Mouse (Mus musculus) heart, adult 2 months (tissue): ENCODE data around the gene Sirt3. TPM values are rescaled to one million over a fixed set of nuclear protein-coding genes. Genes with fewer than 3 reads are reported as not detected.

Source experiments
- DNase-seq, 2 experiments: peaks; one replicate each; pipeline ENCODE4 v3.0.0; 2021
- H3K27ac ChIP-seq: fragments of 200-600 bp; 2 replicates; pipeline ENCODE4 v1.8.1; 2022
- H3K27me3 ChIP-seq: fragments of 200-500 bp; 2 replicates; pipeline ENCODE4 v1.6.1; 2012; ENCODE audit warnings: mild to moderate bottlenecking, low read length, inconsistent platforms, mixed read lengths; ENCODE audit not compliant: control insufficient read depth, insufficient read depth
- H3K36me3 ChIP-seq: fragments of 200-500 bp; 2 replicates; pipeline ENCODE4 v1.6.1; 2012; ENCODE audit warnings: low read length, inconsistent platforms; ENCODE audit not compliant: control insufficient read depth, insufficient read depth
- H3K4me1 ChIP-seq: fragments of 200-500 bp; 2 replicates; pipeline ENCODE4 v1.6.1; 2011; ENCODE audit warnings: low read length; ENCODE audit not compliant: control insufficient read depth, insufficient read depth
- H3K4me3 ChIP-seq: fragments of 200-600 bp; 2 replicates; pipeline ENCODE4 v1.8.1; 2022
- H3K79me2 ChIP-seq: fragments of 200-500 bp; replicated peaks from 2 replicates; pipeline ENCODE4 v1.6.1; 2012; ENCODE audit warnings: mild to moderate bottlenecking, inconsistent platforms, low read length, moderate library complexity, mixed read lengths; ENCODE audit not compliant: control insufficient read depth, insufficient read depth
- H3K9ac ChIP-seq: fragments of 200-500 bp; 2 replicates; pipeline ENCODE4 v1.6.1; 2012; ENCODE audit warnings: low read depth, mild to moderate bottlenecking, control low read depth, inconsistent platforms, low read length, mixed read lengths
- CTCF ChIP-seq: fragments of 200-600 bp; IDR thresholded peaks from 2 replicates; pipeline ENCODE4 v1.8.1; 2022; ENCODE audit warnings: antibody characterized with exemption, mild to moderate bottlenecking, moderate library complexity
- EP300 ChIP-seq: fragments of 200-500 bp; IDR thresholded peaks from 2 replicates; pipeline ENCODE4 v1.6.1; 2011; ENCODE audit warnings: low read depth, low read length, control low read depth; ENCODE audit not compliant: insufficient read depth
- POLR2A ChIP-seq: fragments of 200-500 bp; IDR thresholded peaks from 2 replicates; pipeline ENCODE4 v1.6.1; 2011; ENCODE audit warnings: mild to moderate bottlenecking, low read depth, low read length, control low read depth; ENCODE audit not compliant: insufficient read depth
- WGBS: fragments of 180-500 bp; shearing (Covaris S2); methylation state at CpG from one replicate; pipeline ENCODE4 v1.1.7; 2018; 5-methylcytosine and 5-hydroxymethylcytosine counted together
- intact Hi-C: fragments of 180-260 bp; cut with DNase I; formaldehyde crosslinking; loops from one replicate; pipeline ENCODE4 v1.15.1; 2025
- polyA plus RNA-seq: library from polyadenylated mRNA; depleted of rRNA; stranded (reverse); fragments of >200 nt; gene quantifications from 2 replicates; pipeline ENCODE4 v1.2.3, GENCODE M21; 2012
- total RNA-seq, 2 experiments: library from RNA; stranded (reverse); gene quantifications; 2 replicates each; pipeline ENCODE4 v1.2.3; 2021

Gene Sirt3
- total and polyA plus RNA-seq, 3 experiments, result 53.1 to 86.9 (median 60.6) TPM

DNA sequence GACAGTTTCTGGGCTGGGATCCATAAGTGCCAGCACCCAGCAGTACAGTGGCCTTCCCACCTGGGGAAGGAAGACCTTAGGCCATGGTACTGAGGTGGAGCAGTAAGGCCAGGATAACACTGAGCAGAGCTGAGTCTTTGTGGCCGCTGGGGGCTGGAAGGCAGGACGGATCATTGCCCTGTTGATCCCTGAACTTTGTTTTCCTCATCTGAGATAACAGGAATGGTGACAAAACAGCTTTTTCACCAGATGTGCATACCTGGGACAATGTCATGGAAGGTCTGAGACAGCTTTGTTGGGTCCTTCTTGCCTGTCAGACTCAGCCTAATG lies 46.4 kb downstream of the Sirt3 start:
- Histone ChIP-seq H3K4me3 (no peak overlapping the region), H3K27ac (no peak overlapping the region), H3K79me2 (no peaks in the 10 kb centered on the region), H3K4me1 (no peaks in the 10 kb centered on the region), H3K27me3 (no peaks in the 10 kb centered on the region), H3K9ac (no peak overlapping the region), H3K36me3 (no peaks in the 10 kb centered on the region)
- intact Hi-C loops, result no loop called here
- TF ChIP-seq CTCF (no peak), EP300 (no peak), POLR2A (no peak)
- no peak for DNase-seq
- 59% methylated on average over 2 of the region's 2 CpGs for WGBS

DNA sequence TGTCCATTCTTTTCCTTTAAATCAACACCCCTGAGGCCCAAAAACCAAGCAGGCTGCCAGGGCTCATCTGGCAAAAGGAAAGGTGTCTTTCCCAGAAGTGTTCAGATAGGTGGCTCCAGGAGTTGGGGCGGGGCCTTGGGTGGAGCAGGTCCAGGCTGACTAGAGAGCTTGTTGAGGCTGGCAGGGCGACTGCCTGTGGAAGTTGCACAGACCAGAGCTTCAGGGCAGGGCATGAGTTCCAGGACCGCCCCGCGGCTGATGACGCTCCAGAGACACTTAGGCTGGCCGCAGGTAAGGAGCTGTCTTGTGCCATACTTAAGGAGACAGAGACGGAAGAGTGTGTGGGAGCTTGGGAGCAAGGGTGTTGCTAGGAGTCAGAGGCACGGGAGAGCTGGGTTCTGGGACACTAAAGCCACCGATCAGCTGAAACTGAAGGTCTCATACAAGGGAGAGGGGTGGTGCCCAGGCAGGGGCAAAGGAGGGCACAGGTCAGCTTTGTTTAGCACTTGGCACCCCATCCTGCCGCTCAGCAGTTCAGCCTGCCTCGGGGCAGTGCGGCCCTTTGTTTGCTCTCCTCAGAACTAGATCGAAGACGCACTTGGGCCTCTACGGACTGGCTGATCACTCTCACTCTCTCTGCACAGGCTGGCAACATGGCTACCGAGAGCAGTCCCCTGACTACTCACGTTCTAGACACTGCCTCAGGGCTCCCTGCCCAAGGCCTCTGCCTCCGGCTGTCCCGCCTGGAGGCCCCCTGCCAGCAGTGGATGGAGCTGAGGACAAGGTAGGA lies 46.9 kb downstream of the Sirt3 start, which contains the start of gene Urah:
TSS of gene Urah (plus strand) at position 51 of the 790 bp plus-strand sequence.
- H3K9ac ChIP-seq, result no peak within 1 kb of the TSS
- 50% methylated on average over 20 of the region's 20 CpGs for WGBS
- no peaks in the 10 kb centered on the region for H3K27me3 ChIP-seq
- no peaks in the 10 kb centered on the region for H3K4me1 ChIP-seq
- no peak for TF ChIP-seq EP300
- no peak for TF ChIP-seq POLR2A
- no peaks in the 10 kb centered on the region for H3K36me3 ChIP-seq
- H3K79me2 ChIP-seq, result no peaks in the 10 kb centered on the region
- H3K4me3 ChIP-seq, result no peak within 1 kb of the TSS
- no peak for DNase-seq
- H3K27ac ChIP-seq, result no peak within 1 kb of the TSS
- intact Hi-C loops, result no loop called here

DNA sequence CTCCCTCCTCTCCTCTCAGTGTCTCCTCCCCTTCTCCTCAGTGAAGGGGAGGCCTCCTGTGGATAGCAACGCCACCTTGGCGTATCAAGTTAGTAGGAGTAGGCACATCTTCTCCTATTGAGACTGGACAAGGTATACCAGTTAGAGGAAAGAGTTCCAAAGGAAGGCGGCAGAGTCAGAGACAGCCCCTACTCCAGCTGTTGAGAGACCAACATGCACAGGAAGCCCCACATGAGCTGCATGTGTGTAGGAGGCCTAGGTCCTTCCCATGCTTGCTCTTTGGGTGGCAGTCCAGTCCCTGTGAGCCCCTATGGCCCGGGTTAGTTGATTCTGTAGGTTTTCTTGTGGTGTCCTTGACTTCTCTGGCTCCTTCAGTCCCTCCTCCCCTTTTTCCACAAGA lies 48.8 kb downstream of the Sirt3 start:
- Histone ChIP-seq H3K4me3 (no peak overlapping the region), H3K79me2 (no peaks in the 10 kb centered on the region), H3K27me3 (no peaks in the 10 kb centered on the region), H3K27ac (no peak overlapping the region), H3K4me1 (no peaks in the 10 kb centered on the region), H3K9ac (no peak overlapping the region), H3K36me3 (no peaks in the 10 kb centered on the region)
- no peak for DNase-seq
- 80% methylated on average over 4 of the region's 4 CpGs for WGBS
- intact Hi-C loops, result no loop called here
- no peak for TF ChIP-seq CTCF

DNA sequence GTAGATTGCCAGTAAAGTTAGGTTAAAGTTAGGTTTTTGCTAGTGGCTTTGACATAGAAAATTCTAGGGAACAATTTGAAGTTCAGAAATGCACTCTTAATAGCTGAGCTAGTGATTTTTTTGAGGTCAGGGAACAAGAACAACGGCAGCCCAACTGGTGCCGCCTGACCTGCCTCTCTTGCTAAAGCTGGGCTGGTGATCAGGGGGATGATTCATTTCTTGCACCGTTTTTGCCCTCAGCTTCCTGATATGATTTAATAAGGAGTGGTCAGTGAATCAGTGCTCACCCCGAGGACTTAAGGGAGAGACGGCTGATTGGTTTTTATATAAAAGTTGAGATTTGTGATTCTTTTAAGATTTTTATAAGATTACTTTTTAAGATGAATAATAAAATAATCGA lies 50.7 kb downstream of the Sirt3 start:
- no peak for TF ChIP-seq CTCF
- no peak for TF ChIP-seq POLR2A
- TF ChIP-seq EP300, result no peak
- DNase-seq, result no peak
- no peaks in the 10 kb centered on the region for H3K79me2 ChIP-seq

DNA sequence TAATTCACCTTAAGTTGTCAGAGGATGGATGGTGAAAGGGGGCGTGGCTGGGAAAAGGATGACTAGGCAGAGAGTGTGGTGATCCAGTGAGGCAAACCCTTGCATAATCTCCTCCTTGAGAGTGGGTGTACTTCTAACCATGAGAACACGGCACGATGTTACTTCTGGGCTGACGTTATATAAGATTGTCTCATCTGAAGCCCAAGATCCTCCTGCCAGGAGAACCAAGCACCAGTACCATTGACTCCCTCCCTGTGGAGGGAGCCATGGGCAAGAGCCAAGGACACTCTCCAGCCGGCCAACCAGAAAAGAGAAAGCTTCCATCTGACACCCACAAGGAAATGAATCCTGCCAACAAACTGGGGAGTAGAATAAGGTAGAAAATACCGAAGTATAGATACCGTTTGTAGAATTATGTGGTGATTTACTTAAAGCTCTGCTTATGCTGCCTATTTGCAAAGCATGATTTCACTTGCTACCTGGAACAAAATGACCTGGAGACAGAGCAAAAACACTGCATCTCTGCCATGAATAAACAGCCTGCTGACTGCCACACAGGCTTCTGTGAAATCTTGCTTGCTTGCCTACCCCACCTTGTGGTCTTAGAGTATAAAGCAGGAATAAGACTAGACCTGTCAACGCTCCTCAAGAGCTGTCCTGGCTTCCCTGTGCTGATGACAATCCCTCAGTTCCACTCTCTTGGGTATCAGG lies 53.8 kb downstream of the Sirt3 start:
- Histone ChIP-seq H3K4me3 (no peak overlapping the region), H3K79me2 (no peaks in the 10 kb centered on the region), H3K4me1 (no peaks in the 10 kb centered on the region; the same call in 1 of the 2 replicates), H3K9ac (no peak overlapping the region), H3K27me3 (no peaks in the 10 kb centered on the region), H3K27ac (no peak overlapping the region), H3K36me3 (no peaks in the 10 kb centered on the region)
- intact Hi-C loops, result loop anchor here (5.0 kb wide), 1 partner anchor 751 kb away; no protein-coding TSS in a partner anchor
- WGBS, result 15% methylated on average over 8 of the region's 8 CpGs
- DNase-seq, result no peak
- TF ChIP-seq EP300 (no peak), POLR2A (no peak), CTCF (peak; percentile 59)

More for the DNA sequence above, 50.7 kb downstream of the Sirt3 start:
- H3K4me3 ChIP-seq, result no peak overlapping the region
- H3K4me1 ChIP-seq, result no peaks in the 10 kb centered on the region; the same call in 1 of the 2 replicates
- no peak overlapping the region for H3K27ac ChIP-seq
- no peaks in the 10 kb centered on the region for H3K36me3 ChIP-seq
- intact Hi-C loops, result no loop called here
- no peaks in the 10 kb centered on the region for H3K27me3 ChIP-seq
- 47% methylated on average over 6 of the region's 6 CpGs for WGBS
- H3K9ac ChIP-seq, result no peak overlapping the region

DNA sequence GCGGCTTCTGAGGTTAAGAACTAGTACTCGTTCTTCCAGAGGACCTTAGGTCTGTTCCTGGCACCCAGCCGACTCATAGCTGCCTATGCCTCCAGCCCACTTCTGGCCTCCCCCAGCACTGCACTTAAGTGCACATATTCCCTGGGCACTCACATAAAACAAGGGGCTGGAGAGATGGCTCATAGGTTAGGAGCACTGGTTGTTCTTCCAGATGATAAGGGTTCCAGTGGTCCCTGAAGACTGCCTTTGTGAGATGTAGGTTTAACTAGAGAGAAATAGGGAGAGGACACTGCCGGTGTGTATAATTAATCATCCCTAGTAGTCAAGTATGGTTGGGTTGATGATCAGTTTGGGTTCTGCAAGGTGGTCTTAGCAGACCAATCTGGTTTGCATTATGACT lies 59.4 kb downstream of the Sirt3 start:
- intact Hi-C loops, result no loop called here
- Histone ChIP-seq H3K4me3 (no peak overlapping the region), H3K9ac (no peak overlapping the region), H3K27me3 (no peaks in the 10 kb centered on the region), H3K4me1 (peaks cover 2% of the 10 kb centered on the region; the same call in 1 of the 2 replicates), H3K27ac (no peak overlapping the region), H3K36me3 (no peaks in the 10 kb centered on the region), H3K79me2 (no peaks in the 10 kb centered on the region)
- no peak for DNase-seq
- 91% methylated on average over 4 of the region's 4 CpGs for WGBS
- no peak for TF ChIP-seq POLR2A
- TF ChIP-seq EP300, result no peak
- TF ChIP-seq CTCF, result no peak
